Mouse (Mus musculus): ENCODE measurements around the gene Galntl6. TPM values are rescaled to one million over a fixed set of nuclear protein-coding genes. Genes with fewer than 3 reads are reported as not detected.
A peak's percentile ranks its signal among the peaks of the same experiment; 100 is the strongest.
"Not testable (repeated sequence)": the region's sequence is repeated elsewhere in the genome, so short reads cannot be mapped to it uniquely, and the experiment has no call there.

Galntl6 gene
- polyA plus RNA-seq, 1 experiment from 2014 or later: 9.1 TPM

- not testable (repeated sequence) for H3K27ac ChIP-seq (replicated peaks; ENCODE audit: low read depth, low read length); ATAC-seq (ENCODE audit: low FRiP score, low TSS enrichment); H3K4me1 ChIP-seq (ENCODE audit: control insufficient read depth, insufficient read depth, low read length); H3K9me3 ChIP-seq (ENCODE audit: control insufficient read depth, low read length); H3K36me3 ChIP-seq (ENCODE audit: control insufficient read depth, insufficient read depth, low read length); H3K4me2 ChIP-seq (ENCODE audit: low read length); H3K27me3 ChIP-seq (ENCODE audit: control insufficient read depth, insufficient read depth, low read length); DNase-seq; H3K9ac ChIP-seq (replicated peaks; ENCODE audit: low read length); H3K4me3 ChIP-seq (replicated peaks; ENCODE audit: low read depth, low read length)
- WGBS: 94% methylated on average over 2 of the region's 2 CpGs
These were observed 449.1 kb downstream of the Galntl6 start for GRCm38 (mm10) chr8:58463342-58463741.

GRCm38 (mm10) chr8:58442696-58443095, 469.7 kb downstream of the Galntl6 start:
- no peak overlapping the region for H3K9ac ChIP-seq (replicated peaks; ENCODE audit: low read length)
- WGBS: 93% methylated on average over 2 of the region's 2 CpGs
- no peak overlapping the region for H3K4me3 ChIP-seq (replicated peaks; ENCODE audit: low read depth, low read length)
- no peak overlapping the region for H3K27ac ChIP-seq (replicated peaks; ENCODE audit: low read depth, low read length)
- H3K27me3 ChIP-seq (ENCODE audit: control insufficient read depth, insufficient read depth, low read length): no peaks in the 10 kb centered on the region
- no peaks in the 10 kb centered on the region for H3K4me1 ChIP-seq (ENCODE audit: control insufficient read depth, insufficient read depth, low read length)
- no peaks in the 10 kb centered on the region for H3K9me3 ChIP-seq (ENCODE audit: control insufficient read depth, low read length)
- ATAC-seq (ENCODE audit: low FRiP score, low TSS enrichment) (no peak), DNase-seq (no peak)
- no peak overlapping the region for H3K4me2 ChIP-seq (ENCODE audit: low read length)
- no peaks in the 10 kb centered on the region for H3K36me3 ChIP-seq (ENCODE audit: control insufficient read depth, insufficient read depth, low read length)

- Histone ChIP-seq H3K9me3 (ENCODE audit: control insufficient read depth, low read length) (no peaks in the 10 kb centered on the region), H3K4me1 (ENCODE audit: control insufficient read depth, insufficient read depth, low read length) (no peaks in the 10 kb centered on the region), H3K27me3 (ENCODE audit: control insufficient read depth, insufficient read depth, low read length) (no peaks in the 10 kb centered on the region), H3K4me2 (ENCODE audit: low read length) (no peak overlapping the region), H3K36me3 (ENCODE audit: control insufficient read depth, insufficient read depth, low read length) (no peaks in the 10 kb centered on the region), H3K4me3 (replicated peaks; ENCODE audit: low read depth, low read length) (no peak overlapping the region), H3K9ac (replicated peaks; ENCODE audit: low read length) (no peak overlapping the region), H3K27ac (replicated peaks; ENCODE audit: low read depth, low read length) (no peak overlapping the region)
- WGBS: 46% methylated on average over 5 of the region's 5 CpGs
- DNase-seq: peak; percentile 16
- ATAC-seq (ENCODE audit: low FRiP score, low TSS enrichment): no peak
These were observed 494.0 kb downstream of the Galntl6 start for GRCm38 (mm10) chr8:58418481-58418880.

GRCm38 (mm10) chr8:58417551-58417950, 494.9 kb downstream of the Galntl6 start:
- Histone ChIP-seq H3K36me3 (ENCODE audit: control insufficient read depth, insufficient read depth, low read length) (no peaks in the 10 kb centered on the region), H3K27me3 (ENCODE audit: control insufficient read depth, insufficient read depth, low read length) (no peaks in the 10 kb centered on the region), H3K4me1 (ENCODE audit: control insufficient read depth, insufficient read depth, low read length) (no peaks in the 10 kb centered on the region), H3K9me3 (ENCODE audit: control insufficient read depth, low read length) (no peaks in the 10 kb centered on the region), H3K27ac (replicated peaks; ENCODE audit: low read depth, low read length) (no peak overlapping the region), H3K4me3 (replicated peaks; ENCODE audit: low read depth, low read length) (no peak overlapping the region), H3K9ac (replicated peaks; ENCODE audit: low read length) (no peak overlapping the region), H3K4me2 (ENCODE audit: low read length) (no peak overlapping the region)
- DNase-seq (no peak), ATAC-seq (ENCODE audit: low FRiP score, low TSS enrichment) (no peak)
- 86% methylated on average over 1 of the region's 1 CpGs for WGBS

- no peak overlapping the region for H3K9ac ChIP-seq (replicated peaks; ENCODE audit: low read length)
- H3K27ac ChIP-seq (replicated peaks; ENCODE audit: low read depth, low read length): no peak overlapping the region
- no peaks in the 10 kb centered on the region for H3K4me1 ChIP-seq (ENCODE audit: control insufficient read depth, insufficient read depth, low read length)
- WGBS: 76% methylated on average over 3 of the region's 3 CpGs
- no peaks in the 10 kb centered on the region for H3K27me3 ChIP-seq (ENCODE audit: control insufficient read depth, insufficient read depth, low read length)
- DNase-seq (no peak), ATAC-seq (ENCODE audit: low FRiP score, low TSS enrichment) (no peak)
- H3K4me3 ChIP-seq (replicated peaks; ENCODE audit: low read depth, low read length): no peak overlapping the region
- no peaks in the 10 kb centered on the region for H3K9me3 ChIP-seq (ENCODE audit: control insufficient read depth, low read length)
- no peak overlapping the region for H3K4me2 ChIP-seq (ENCODE audit: low read length)
- H3K36me3 ChIP-seq (ENCODE audit: control insufficient read depth, insufficient read depth, low read length): no peaks in the 10 kb centered on the region
These were observed 515.9 kb downstream of the Galntl6 start for GRCm38 (mm10) chr8:58396500-58396899.

- 77% methylated on average over 1 of the region's 1 CpGs for WGBS
- Histone ChIP-seq H3K4me2 (ENCODE audit: low read length) (no peak overlapping the region), H3K36me3 (ENCODE audit: control insufficient read depth, insufficient read depth, low read length) (no peaks in the 10 kb centered on the region), H3K4me3 (replicated peaks; ENCODE audit: low read depth, low read length) (no peak overlapping the region), H3K27me3 (ENCODE audit: control insufficient read depth, insufficient read depth, low read length) (no peaks in the 10 kb centered on the region), H3K9me3 (ENCODE audit: control insufficient read depth, low read length) (no peaks in the 10 kb centered on the region), H3K4me1 (ENCODE audit: control insufficient read depth, insufficient read depth, low read length) (no peaks in the 10 kb centered on the region), H3K9ac (replicated peaks; ENCODE audit: low read length) (no peak overlapping the region), H3K27ac (replicated peaks; ENCODE audit: low read depth, low read length) (no peak overlapping the region)
- no peak for DNase-seq
- no peak for ATAC-seq (ENCODE audit: low FRiP score, low TSS enrichment)
These were observed 516.6 kb downstream of the Galntl6 start for GRCm38 (mm10) chr8:58395879-58396278.

- Histone ChIP-seq H3K4me1 (ENCODE audit: control insufficient read depth, insufficient read depth, low read length) (no peaks in the 10 kb centered on the region), H3K27me3 (ENCODE audit: control insufficient read depth, insufficient read depth, low read length) (no peaks in the 10 kb centered on the region), H3K9me3 (ENCODE audit: control insufficient read depth, low read length) (no peaks in the 10 kb centered on the region), H3K36me3 (ENCODE audit: control insufficient read depth, insufficient read depth, low read length) (no peaks in the 10 kb centered on the region), H3K9ac (replicated peaks; ENCODE audit: low read length) (no peak overlapping the region), H3K4me3 (replicated peaks; ENCODE audit: low read depth, low read length) (no peak overlapping the region), H3K27ac (replicated peaks; ENCODE audit: low read depth, low read length) (no peak overlapping the region), H3K4me2 (ENCODE audit: low read length) (no peak overlapping the region)
- 85% methylated on average over 2 of the region's 2 CpGs for WGBS
- ATAC-seq (ENCODE audit: low FRiP score, low TSS enrichment) (no peak), DNase-seq (peak; percentile 8)
These were observed 540.1 kb downstream of the Galntl6 start for GRCm38 (mm10) chr8:58372389-58372788.

GRCm38 (mm10) chr8:58371979-58372378, 540.5 kb downstream of the Galntl6 start:
- H3K4me2 ChIP-seq (ENCODE audit: low read length): no peak overlapping the region
- 62% methylated on average over 10 of the region's 10 CpGs for WGBS
- no peak for DNase-seq
- no peak overlapping the region for H3K27ac ChIP-seq (replicated peaks; ENCODE audit: low read depth, low read length)
- no peak overlapping the region for H3K9ac ChIP-seq (replicated peaks; ENCODE audit: low read length)
- no peaks in the 10 kb centered on the region for H3K36me3 ChIP-seq (ENCODE audit: control insufficient read depth, insufficient read depth, low read length)
- H3K9me3 ChIP-seq (ENCODE audit: control insufficient read depth, low read length): no peaks in the 10 kb centered on the region
- H3K4me1 ChIP-seq (ENCODE audit: control insufficient read depth, insufficient read depth, low read length): no peaks in the 10 kb centered on the region
- H3K4me3 ChIP-seq (replicated peaks; ENCODE audit: low read depth, low read length): no peak overlapping the region
- ATAC-seq (ENCODE audit: low FRiP score, low TSS enrichment): no peak
- no peaks in the 10 kb centered on the region for H3K27me3 ChIP-seq (ENCODE audit: control insufficient read depth, insufficient read depth, low read length)

GRCm38 (mm10) chr8:58331151-58331550, 581.3 kb downstream of the Galntl6 start:
- Histone ChIP-seq H3K27ac (replicated peaks; ENCODE audit: low read depth, low read length) (no peak overlapping the region), H3K4me3 (replicated peaks; ENCODE audit: low read depth, low read length) (no peak overlapping the region), H3K9ac (replicated peaks; ENCODE audit: low read length) (no peak overlapping the region), H3K4me2 (ENCODE audit: low read length) (no peak overlapping the region), H3K36me3 (ENCODE audit: control insufficient read depth, insufficient read depth, low read length) (no peaks in the 10 kb centered on the region), H3K9me3 (ENCODE audit: control insufficient read depth, low read length) (no peaks in the 10 kb centered on the region), H3K4me1 (ENCODE audit: control insufficient read depth, insufficient read depth, low read length) (no peaks in the 10 kb centered on the region), H3K27me3 (ENCODE audit: control insufficient read depth, insufficient read depth, low read length) (no peaks in the 10 kb centered on the region)
- ATAC-seq (ENCODE audit: low FRiP score, low TSS enrichment) (no peak), DNase-seq (no peak)
- WGBS: 83% methylated on average over 1 of the region's 1 CpGs

All from midbrain, embryonic 14.5 days (tissue).